Mouse (Mus musculus): ENCODE measurements around the gene Gm21852.
"Not testable (repeated sequence)": the region's sequence is repeated elsewhere in the genome, so short reads cannot be mapped to it uniquely, and the experiment has no call there.

Gm21852 gene

GRCm38 (mm10) chrY:40651896-40652295 lies at the start of gene Gm21852:
Gm21852 (minus strand) TSS chrY:40651996.
- DNase-seq (ENCODE audit: low spot score in 2 of 2) = not testable (repeated sequence)
